Mouse (Mus musculus): ENCODE measurements around the gene Lamb2.

Lamb2 gene

DNA sequence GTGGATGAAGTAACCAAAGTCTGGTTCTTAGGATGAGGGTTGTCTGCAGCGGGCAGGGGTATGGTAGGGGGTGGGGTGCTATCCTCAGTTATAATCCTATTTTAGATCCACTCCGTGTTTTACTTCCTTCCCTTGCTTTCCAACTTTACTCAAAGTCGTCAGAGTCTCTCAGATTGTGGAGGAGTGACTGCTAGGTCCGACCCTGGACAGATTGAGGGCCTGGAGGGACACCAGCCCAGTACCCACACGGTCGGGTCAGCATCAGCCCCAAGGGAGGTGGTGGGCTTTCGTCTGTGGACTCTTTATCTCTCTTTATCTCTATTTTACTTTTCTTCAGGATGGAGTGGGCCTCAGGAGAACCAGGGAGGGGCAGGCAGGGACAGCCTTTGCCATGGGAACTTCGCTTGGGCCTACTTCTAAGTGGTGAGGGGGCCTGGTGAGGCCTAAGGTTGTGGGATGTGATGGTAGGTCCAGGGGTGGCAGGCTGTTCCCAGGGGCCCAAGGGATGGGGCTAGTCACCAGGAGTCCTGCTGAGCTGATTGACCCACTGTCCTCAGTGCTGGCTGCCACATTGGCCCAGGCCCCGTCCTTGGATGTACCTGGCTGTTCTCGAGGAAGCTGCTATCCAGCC lies at the start of gene Lamb2:
Gene Lamb2, plus strand, starts transcription at position 16 of the 631 bp plus-strand sequence.
- no peak for DNase-seq (ENCODE audit: low read depth, low spot score)

DNA sequence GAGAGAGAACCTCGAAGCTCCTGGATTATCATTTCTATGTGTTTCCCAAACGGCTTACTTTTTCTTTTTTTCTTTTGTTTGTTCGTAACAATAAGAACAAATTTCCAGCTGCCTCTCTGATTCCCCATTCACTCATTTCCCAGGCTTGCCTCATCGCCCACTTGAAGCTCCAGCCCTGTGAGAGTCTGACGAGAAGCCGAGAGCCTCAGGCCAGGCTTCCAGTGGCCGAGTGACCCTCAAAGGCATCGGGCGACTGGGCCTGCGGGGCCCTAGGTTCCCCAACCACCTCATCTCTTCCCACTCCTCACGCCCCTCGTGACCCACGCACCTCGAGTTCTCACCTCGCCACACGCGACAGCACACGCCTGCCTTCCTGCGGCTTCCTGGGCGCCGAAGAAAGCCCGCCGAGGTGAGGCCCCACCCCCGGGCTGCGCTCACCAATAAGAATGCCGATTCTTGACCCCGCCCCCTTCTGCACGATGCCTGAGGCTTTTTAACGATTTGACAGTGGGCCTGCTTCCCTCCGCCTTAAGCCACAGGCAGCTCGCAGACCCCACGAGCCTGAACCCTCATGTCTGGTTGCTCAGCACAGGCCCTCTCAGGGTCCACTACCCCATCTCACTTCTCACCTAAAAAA lies 48.0 kb upstream of the Lamb2 start:
- peak; percentile 84 for DNase-seq (ENCODE audit: low read depth, low spot score)

DNA sequence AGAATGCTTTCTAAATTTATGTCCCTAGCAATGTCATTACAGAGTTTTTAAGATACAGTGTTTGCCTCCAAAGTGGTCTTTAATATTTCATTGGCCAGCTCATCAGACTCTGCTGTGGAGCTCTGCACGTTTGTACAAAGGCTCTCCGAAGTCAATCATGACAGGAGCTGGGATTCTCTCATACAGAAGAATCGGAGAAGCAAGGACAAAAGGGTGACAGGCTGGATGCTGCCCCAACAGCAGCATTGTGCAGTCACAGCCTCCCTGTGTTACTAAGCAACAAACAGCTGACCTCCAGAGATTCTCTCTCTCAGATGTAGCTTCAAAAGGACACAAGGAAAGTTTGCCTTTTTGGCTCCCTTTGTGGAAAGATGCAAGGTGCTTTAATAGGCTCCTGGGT lies 43.4 kb upstream of the Lamb2 start, which contains the start of gene BC048562:
Gene BC048562, plus strand, starts transcription at position 301 of the 400 bp plus-strand sequence.
- no peak for DNase-seq (ENCODE audit: low read depth, low spot score)

DNA sequence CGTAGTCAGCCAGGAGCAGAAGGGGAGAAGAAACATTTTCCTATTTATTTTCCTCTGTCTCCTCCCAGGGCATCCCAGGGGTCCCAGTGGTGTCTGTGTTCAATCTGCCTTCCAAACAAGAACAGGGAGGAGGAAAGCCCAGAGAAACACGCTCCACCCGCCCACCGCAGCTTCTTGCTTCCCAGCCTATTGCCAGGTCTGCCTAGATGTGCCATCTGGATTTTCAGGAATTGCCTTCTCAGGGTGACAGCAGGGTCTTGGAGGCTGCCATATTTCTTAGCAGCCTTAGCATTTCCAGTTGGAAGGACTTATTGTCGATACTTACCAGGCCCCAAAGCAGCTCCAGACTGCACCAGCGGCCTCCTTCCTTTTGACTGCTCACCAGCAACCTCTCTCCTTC lies 40.4 kb upstream of the Lamb2 start:
- no peak for DNase-seq (ENCODE audit: low read depth, low spot score)

DNA sequence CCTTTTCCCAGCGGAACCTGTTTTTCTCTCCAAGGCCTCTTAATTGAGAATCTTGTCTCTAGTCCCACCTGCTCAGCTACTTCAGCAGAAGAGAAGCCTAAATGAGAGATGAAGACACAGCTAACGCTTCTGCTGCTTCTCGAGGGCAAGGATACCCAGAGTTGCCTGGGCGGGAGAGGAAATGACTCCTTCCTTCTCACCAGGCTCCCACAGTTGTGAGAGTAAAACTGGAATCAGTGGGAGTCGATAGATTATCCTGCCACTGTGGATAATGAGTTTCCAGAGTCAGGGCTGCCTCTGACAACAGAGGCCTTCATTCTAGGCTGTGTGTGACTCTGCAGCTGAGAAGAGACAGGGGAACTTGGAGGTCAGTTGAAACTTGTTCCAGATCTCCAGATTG lies 39.1 kb upstream of the Lamb2 start:
- DNase-seq (ENCODE audit: low read depth, low spot score), result no peak

DNA sequence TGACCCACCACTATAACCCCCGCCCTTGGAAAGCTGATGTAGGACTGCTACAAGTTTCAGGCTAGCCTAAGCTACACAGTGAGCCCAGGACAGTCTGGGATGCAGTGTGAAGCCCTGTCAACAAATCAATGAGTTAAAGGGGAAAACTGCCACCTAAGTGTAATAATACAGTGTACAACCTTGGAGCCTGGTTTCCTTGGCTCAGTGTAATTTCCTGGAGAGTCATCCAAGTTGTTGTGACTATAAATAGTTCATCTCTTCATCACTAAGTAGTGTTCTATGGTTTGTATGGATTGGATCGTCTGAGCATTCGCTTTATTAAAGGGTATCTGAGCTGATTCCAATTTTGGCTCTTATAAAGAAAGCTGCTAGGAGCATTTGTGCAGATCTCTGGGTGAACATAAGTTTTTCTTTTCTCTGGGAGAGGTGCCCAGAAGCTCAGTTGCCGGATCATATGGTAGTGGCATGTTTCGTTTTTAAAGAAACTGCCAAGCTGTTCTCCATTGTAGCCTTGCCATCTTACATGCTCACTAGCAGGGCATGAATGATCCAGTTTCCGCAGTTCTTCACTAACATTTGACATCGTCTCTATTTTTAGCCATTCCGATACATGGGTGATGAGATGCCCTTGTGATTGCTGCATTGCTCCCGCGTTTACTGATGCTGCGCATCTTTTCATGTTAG lies 38.2 kb upstream of the Lamb2 start:
- no peak for DNase-seq (ENCODE audit: low read depth, low spot score)

DNA sequence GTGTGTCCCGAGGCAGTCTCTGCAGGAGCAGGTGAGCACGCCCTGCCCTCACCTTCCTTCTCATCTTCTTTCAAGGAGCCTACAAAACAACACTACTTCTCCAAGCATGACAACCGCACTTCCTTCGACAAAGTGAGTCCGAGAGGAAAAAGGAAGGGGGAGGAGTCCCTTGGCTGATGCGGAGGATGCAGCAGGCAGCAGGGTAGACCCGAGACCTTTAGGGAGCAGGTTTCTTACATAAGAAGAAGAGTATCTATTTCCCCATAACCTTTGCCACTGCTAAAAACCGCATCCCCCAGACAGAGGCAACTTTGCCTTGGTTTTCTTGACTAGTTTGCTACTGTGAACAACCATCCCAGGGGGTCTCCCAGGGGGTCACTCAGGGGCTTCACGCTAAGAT lies 34.4 kb upstream of the Lamb2 start:
- no peak for DNase-seq (ENCODE audit: low read depth, low spot score)

DNA sequence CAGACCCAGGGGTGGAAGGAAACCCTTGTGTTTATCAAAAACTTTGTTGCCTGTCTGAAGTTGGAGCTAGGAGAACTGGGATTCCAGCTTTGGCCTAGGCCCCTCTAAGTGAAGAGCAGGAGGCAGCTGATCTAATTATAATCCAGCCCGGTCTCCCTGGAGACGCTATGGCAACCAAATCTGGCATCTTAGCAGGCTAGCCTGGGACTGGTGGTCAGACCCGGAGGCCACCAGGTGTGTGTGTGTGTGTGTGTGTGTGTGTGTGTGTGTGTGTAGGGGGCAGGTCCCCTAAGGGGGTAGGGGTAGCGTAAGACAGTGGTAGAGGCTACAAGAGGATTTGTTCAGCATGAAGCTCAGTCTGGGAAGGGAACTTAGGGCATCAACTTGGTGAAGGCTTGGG lies 29.7 kb upstream of the Lamb2 start:
- DNase-seq (ENCODE audit: low read depth, low spot score), result no peak

DNA sequence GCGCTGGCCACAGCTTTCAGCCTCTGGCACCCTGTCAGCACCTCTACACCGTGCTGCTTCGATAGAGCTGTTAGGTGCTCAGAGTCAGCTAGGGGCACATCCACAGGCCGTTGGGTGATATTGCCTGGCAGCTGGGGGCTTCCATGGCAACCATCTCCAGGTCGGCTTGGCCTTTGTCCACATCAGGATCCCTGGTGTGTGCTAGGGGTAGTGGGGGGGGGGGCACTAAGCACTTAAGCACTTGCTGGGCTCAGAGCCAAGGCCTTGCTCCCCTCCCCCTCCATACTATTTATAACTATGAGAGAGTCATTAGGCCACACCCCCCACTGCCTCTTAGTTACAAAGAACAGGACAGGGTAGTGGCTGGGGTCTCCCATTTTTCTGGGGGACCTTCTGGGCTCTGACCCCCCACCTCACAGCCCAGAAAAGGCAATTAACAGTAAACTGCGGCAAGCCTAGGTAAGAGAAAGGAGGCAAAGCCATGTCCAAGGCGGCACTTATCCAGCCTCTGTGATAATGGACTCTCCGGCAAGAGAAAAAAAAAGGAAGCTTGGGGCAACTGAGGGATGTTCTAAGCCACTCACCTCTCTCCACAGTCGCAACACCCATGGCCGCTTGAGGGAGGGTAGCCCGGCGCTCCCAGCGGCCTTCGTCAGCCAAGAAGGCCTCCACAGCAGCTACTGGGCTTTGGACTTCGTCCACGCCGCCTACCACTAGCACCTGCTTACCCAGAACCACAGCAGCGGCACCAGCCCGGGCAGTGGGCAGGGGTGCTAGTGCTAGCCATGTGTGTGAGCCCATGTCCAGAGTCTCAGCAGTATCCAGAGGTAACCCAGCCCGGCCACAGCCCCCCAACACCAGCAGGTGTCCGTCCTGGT lies 29.0 kb upstream of the Lamb2 start:
- no peak for DNase-seq (ENCODE audit: low read depth, low spot score)

DNA sequence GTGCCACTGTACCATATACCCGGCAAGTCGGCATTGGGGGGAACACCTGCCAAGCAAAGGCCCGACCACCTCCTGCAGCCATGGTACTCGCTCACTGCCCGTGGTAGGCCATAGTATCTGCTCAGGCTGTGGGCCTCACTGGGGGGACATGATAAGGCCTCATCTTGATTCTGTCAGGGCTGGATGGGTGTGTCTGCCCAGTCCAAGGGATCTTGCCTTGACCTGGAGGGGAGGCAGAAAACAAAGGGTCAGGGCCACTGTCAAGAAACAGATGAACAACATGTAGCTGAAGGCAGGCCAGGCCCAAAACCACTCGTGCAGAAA lies 28.4 kb upstream of the Lamb2 start:
- DNase-seq (ENCODE audit: low read depth, low spot score), result no peak

DNA sequence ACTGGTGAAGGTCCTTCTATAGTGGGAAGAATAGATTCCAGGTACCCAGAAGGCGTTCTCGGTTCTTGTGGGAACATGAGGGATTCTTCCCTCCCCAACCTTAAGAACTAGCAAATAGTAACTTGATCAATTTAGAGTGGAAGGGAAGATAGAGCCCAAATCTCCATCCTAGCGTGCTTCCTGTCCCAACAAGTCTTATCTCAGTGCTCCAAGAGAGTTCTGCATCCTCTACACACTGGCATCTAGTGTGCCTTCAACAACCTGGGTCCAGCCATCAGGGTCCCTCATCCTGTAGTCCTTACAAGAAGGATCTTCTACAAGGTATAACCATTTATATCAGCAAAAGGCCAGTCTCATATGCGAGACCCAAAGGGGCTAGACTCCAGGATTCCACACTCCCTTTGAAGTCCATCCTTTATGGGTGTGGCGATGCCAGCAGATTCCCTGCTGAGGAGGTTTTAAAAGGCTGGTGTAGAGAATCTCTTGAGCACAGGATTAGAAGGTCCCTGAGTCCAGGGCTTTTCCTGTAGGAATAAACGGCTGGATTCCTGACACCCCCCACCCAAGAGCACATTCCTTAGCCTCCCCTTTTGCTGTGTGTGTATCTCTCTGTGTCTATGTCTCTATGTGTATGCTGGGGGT lies 27.9 kb upstream of the Lamb2 start:
- no peak for DNase-seq (ENCODE audit: low read depth, low spot score)

DNA sequence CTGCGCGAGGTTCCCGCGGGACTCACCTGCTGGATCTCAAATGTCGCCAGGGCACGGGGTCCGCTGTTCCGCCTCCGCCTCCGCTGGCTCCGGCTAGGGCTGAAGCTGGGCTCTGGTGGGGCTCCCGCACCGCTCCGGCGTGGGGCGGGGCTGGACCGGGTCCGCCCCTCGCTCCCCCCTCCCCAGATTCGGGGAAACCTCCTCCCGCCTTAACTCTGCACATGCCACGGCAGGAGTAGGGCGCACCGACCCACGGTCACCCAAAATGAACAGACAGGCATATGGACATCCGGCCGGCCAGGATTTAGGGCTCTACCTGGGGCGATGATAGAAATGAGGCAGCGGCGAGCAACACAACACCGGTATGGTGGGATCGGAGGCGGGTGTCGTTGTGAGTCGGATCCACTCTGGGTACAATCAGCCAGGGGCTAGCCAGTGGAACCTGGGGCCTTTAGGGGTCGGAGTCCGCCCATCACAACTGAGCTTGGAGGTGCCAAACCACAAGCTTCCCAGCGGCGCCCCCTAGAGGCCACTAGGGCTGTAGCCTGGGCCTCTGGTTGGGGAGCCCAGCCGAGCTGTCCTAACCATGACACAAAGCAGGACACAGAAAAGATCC lies 27.1 kb upstream of the Lamb2 start:
- DNase-seq (ENCODE audit: low read depth, low spot score), result peak; percentile 77

DNA sequence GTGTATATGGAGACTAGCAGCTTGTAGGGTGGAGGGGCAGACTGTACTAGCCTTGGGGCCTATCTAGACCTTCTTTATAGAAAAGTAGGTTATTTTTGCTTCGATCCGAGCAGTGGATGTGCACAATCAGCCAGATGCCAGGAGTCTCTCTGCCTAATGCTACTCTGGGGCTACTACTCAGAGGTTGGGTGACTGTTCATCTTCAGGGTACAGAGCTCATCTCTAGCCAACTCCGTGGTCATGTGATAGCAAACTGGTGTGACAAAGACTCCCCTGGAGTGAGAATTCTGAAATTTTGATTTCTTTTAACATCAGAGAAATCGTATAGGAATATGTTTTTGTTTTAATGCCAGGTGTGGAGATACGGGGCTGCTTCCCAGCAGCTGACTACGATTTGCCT lies 26.6 kb upstream of the Lamb2 start:
- DNase-seq (ENCODE audit: low read depth, low spot score), result no peak

DNA sequence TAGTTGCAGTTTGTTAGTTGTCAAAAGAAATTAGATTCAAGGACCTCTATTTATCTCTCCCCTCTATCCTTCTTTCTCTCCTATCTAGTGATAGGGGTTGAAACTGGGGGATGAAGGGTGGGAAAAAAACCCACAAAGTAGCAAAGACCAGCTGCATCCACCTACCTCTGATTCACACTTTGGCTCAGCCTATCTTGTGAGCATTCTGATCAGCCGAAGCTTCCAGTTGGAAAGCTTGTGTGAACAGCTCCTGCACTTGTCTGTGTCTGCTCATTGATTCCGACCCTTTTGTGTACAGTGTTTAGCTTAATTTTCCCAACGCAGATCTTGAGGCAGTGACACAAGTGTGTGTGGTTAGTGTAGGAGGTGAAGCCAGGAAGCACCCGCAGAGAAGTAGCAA lies 26.1 kb upstream of the Lamb2 start:
- DNase-seq (ENCODE audit: low read depth, low spot score), result no peak

DNA sequence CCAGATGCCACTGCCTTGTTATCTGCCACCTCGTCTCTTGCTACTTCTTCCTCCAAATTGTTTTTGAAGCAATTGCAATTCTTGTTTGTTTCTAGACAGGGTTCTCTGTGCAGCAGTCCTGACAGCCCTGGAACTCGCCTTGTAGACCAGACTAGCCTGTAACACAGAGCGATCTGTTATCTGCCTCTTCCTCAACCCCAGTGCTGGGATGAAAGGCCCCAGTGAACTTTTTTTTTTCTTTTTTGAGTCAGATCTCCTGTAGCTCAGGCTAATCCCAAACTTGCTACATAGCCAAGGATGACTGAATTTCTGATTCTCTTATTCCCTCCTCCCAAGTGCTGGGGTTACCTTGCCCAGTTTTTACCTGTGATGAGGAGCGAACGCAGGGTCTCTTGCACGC lies 25.1 kb upstream of the Lamb2 start:
- no peak for DNase-seq (ENCODE audit: low read depth, low spot score)

DNA sequence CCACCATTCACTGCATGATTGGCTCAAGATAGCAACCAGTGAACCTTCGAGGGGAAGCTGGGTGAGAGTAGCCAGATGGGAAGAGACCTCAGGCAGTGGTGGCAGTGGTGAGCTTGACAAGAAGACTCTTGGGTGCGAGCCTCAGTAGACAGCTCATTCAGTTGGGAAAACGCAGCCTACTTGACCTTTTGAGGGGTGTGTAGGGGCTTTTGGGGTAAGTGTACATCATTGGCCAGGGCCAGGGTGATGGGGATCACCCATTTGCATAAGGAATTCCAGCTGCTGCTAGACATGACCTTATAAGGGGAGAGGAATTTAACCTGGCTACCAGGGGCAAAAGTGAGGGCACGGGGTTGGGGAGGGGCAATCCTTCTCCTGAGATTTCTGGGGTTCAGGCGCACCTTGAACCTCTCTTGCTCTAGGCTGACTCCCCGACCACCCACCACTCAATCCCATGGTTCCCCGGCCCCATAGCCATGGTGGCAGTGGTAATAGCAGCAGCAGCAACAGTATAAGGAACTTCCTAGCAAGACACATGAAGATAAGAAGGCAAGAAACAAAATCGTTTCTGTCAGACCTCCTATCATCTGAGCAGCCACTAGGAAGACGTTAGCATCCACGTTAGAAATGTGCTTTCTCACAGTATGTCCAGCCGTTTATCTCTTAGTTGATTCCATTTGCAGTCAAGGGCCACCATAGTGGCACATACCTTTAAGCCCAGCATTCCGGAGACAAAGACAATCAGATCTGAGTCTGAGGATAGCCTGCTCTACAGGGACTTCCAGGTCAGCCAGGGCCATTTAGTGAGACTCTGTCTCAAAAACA lies 23.6 kb upstream of the Lamb2 start:
- no peak for DNase-seq (ENCODE audit: low read depth, low spot score)

DNA sequence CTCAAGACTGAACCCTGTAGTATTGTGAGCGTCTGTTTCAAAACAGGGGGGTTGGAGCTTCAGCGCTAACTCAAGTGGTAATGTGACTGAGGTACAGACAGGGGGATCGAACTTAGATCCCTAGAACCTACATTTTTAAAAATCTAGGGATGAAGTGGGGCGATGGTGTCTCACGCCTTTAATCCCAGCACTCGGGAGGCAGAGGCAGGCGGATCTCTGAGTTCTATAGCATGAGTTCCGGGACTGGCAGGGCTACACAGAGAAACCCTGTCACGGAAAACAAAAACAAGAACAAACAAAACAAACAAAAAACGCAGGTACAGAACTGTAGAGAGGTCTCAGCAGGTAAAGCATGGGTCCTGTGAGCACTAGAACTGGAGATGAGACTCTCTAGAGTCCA lies 22.6 kb upstream of the Lamb2 start:
- no peak for DNase-seq (ENCODE audit: low read depth, low spot score)

DNA sequence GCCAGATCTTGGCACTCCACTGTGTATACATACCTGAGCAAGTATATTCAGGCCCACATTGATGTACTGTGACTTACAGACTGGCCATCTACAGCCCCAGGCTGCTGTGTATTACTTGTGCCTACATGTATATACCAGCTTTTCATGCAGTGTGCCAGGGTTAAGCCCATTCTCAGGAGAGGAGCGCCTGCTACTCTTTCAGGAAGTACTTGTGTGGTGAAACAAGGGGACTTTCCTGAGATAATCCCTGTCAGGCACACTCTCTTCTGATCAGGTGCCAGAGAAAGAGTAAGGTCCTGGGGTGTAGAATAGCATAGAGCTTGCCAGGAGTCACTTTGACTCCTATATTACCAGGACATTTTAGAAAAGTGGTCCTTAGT lies 19.6 kb upstream of the Lamb2 start:
- DNase-seq (ENCODE audit: low read depth, low spot score), result no peak

DNA sequence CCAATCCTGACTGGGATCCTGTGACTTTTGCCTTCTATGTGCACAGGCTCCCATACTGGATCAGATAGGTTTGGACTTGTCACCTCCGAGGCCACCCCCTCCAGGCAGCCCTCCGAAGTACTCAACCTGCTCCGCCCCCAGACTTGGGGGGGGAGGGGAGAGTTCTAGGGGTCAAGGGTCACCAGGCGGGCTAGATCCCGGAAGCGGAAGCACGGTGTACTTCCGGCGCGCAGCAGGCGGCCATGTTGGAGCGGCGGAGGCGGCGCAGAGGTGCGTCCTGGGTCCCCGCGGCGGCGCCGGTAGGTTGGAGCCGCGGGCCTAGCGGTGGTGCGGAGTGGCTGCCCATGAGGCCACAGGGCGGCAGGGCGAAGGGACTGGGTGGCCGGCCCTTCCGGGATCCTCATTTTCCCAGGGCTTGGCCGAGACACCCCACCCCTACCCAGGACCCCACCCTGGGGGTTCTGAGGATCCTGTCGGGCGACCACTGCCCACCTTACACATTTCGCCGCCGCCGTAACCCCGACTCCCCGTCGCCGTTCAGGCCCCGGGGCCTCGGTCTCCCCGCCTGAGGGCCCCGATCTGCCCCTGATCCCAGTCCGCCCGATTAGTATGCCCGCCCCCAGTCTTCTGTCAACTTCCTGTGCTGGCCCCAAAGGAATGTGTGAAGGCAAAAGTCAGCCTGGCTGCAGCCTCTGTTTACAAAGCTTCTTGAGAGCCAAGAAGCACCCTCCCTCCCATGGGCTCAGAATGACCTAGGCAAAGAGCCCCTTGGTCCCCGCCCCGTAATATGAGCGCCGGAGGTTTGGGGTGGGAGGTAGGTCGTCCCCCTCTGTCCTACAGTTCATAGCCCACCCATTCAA lies 19.0 kb upstream of the Lamb2 start, which contains the start of gene Ccdc71:
Gene Ccdc71, plus strand, starts transcription at position 209 of the 860 bp plus-strand sequence.
- peak; percentile 92 for DNase-seq (ENCODE audit: low read depth, low spot score)
